Mouse (Mus musculus) C2C12 (cell line): Measurements from ENCODE around the gene Gm49322. TPM values are rescaled to one million over a fixed set of nuclear protein-coding genes. Genes with fewer than 3 reads are reported as not detected.
"Not testable (repeated sequence)": the region's sequence is repeated elsewhere in the genome, so short reads cannot be mapped to it uniquely, and the experiment has no call there.

ENCODE experiments used
- H3K27me3 ChIP-seq: one replicate; pipeline ENCODE4 v1.6.1; 2011; ENCODE audit not compliant: control insufficient read depth, insufficient read depth, insufficient read length
- H3K36me3 ChIP-seq: one replicate; pipeline ENCODE4 v1.6.1; 2011; ENCODE audit not compliant: control insufficient read depth, insufficient read depth
- H3K4me3 ChIP-seq: one replicate; pipeline ENCODE4 v1.5.1; 2011; ENCODE audit warnings: mild to moderate bottlenecking, control low read depth; ENCODE audit not compliant: poor library complexity, insufficient read depth, severe bottlenecking
- H3K79me2 ChIP-seq: one replicate; pipeline ENCODE4 v1.6.1; 2011; ENCODE audit not compliant: control insufficient read depth, insufficient read depth
- H3K79me3 ChIP-seq: one replicate; pipeline ENCODE4 v1.6.1; 2011; ENCODE audit warnings: low read depth, control low read depth
- H3ac ChIP-seq: one replicate; pipeline ENCODE3; 2011; ENCODE audit warnings: low read depth; ENCODE audit not compliant: control insufficient read depth, insufficient read length
- CEBPB ChIP-seq: IDR thresholded peaks from one replicate; pipeline ENCODE4 v1.6.1; 2011; ENCODE audit warnings: low read depth, mild to moderate bottlenecking, control low read depth, moderate library complexity
- CTCF ChIP-seq: IDR thresholded peaks from one replicate; pipeline ENCODE4 v1.5.1; 2011; ENCODE audit not compliant: control insufficient read depth, insufficient read depth, insufficient read length
- FOSL1 ChIP-seq: IDR thresholded peaks from one replicate; pipeline ENCODE4 v1.8.0; 2011; ENCODE audit warnings: mild to moderate bottlenecking, low read length; ENCODE audit not compliant: poor library complexity, insufficient read depth, severe bottlenecking
- MAX ChIP-seq: IDR thresholded peaks from one replicate; pipeline ENCODE4 v1.6.1; 2011; ENCODE audit warnings: mild to moderate bottlenecking, control low read depth
- MYOD1 ChIP-seq: IDR thresholded peaks from one replicate; pipeline ENCODE4 v1.6.1; 2011; ENCODE audit warnings: low read depth; ENCODE audit not compliant: control insufficient read depth, insufficient read length
- MYOG ChIP-seq: IDR thresholded peaks from one replicate; pipeline ENCODE4 v1.6.1; 2011; ENCODE audit not compliant: control insufficient read depth, insufficient read length; ENCODE audit errors: extremely low read depth
- USF1 ChIP-seq: IDR thresholded peaks from one replicate; pipeline ENCODE4 v1.6.1; 2011; ENCODE audit warnings: low read depth, mild to moderate bottlenecking, control low read depth, moderate library complexity
- long read RNA-seq, 2 experiments: library from polyadenylated mRNA; unstranded; transcript quantifications; one replicate each; pipeline ENCODE4 v2.0.0; 2019 to 2020
- polyA plus RNA-seq: library from polyadenylated mRNA; unstranded; fragments of >200 nt; fragmentation: generic; extraction: Trizol; gene quantifications from one replicate; pipeline ENCODE4 v1.2.1, GENCODE M21; 2012; ENCODE audit warnings: missing spikeins

Gene Gm49322
- polyA plus RNA-seq = 1.0 TPM
- long read RNA-seq, experiment 1, full-length matches to known transcripts = 2 of 3 reads
- long read RNA-seq, experiment 1, partial matches to known transcripts = 0 of 3 reads
- long read RNA-seq, experiment 1, other reads (novel, unspliced or antisense) = 1 of 3 reads
- long read RNA-seq, experiment 2, full-length matches to known transcripts = 8 of 9 reads
- long read RNA-seq, experiment 2, partial matches to known transcripts = 0 of 9 reads
- long read RNA-seq, experiment 2, other reads (novel, unspliced or antisense) = 1 of 9 reads

DNA sequence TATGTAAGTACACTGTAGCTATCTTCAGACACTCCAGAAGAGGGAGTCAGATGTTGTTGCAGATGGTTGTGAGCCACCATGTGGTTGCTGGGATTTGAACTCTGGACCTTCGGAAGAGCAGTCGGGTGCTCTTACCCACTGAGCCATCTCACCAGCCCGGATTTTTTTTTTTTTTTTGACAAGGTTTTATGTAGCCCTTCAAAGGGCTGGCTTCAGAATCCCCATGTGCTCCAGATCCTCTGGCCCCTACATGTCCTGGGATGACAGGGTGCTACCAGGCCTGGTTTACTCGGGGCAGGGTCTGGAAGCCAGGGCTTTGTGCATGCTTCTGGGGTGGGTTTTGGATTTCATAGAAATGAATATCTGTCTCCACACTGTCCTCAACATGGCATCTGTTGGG is at the start of gene Gm49322:
Gene Gm49322, plus strand, starts transcription at position 301 of the 400 bp plus-strand sequence.
- H3K36me3 ChIP-seq = peaks cover 29% of the 10 kb centered on the region
- not testable (repeated sequence) for H3ac ChIP-seq, H3K4me3 ChIP-seq, H3K27me3 ChIP-seq
- peaks cover 41% of the 10 kb centered on the region for H3K79me3 ChIP-seq
- H3K79me2 ChIP-seq = peaks cover 61% of the 10 kb centered on the region

DNA sequence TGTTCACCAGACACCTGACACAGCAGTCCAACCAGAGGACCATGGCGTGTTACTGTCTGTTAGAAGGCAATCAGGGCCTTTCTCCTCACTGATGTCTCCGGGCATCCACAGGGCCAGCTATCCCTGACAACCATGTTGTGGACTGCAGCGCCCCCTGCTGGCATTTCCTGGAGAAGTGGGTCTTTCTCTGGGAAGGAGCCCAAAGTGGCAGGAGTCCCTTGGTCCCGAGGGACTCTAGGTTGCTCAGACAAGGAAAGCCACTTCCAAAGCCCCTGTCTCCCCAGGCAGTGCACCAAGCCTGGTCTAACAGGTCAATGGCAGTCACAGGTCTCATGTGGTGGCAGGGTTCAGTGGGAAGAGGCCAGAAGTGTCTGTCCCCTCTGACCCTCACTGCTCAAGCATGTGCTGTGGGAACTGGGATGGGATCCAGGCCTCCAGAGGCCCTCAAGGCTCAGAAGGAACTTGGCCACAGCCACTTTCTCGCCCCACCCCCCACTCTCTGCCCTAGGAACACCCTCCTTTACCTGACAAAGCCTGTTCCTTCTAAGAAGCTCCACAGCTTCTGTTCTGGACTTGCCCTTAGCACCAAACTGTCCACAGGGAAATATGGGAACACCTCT is 48.4 kb upstream of the Gm49322 start:
- no peak for TF ChIP-seq MYOG
- TF ChIP-seq MAX = no peak
- TF ChIP-seq FOSL1 = no peak
- peak; percentile 70 for TF ChIP-seq CTCF
- TF ChIP-seq MYOD1 = no peak
- no peak for TF ChIP-seq USF1
- H3K27me3 ChIP-seq = no peaks in the 10 kb centered on the region
- H3K36me3 ChIP-seq = no peaks in the 10 kb centered on the region
- H3ac ChIP-seq = no peak overlapping the region
- peaks cover 74% of the 10 kb centered on the region for H3K79me3 ChIP-seq
- no peak overlapping the region for H3K4me3 ChIP-seq
- peaks cover 90% of the 10 kb centered on the region for H3K79me2 ChIP-seq

DNA sequence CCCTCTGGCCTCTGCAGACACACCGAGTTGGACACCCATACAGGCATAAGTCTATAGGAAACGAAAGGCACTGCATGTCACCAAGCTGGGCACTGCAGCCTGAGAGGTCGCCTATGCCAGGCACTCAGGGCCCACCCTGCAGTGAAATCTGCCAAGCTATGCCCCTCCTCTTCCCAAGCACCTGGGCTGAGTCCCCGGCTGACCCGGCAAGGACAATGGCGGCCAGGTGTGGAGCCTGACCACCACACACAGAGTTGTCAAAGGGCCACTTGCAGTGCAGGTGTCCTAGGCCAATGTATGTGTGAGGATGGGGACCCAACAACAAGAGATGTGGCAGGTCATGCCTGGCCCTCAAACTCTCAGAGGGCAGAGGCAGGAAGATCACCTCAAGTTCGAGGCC is 46.4 kb upstream of the Gm49322 start:
- Histone ChIP-seq H3ac (no peak overlapping the region), H3K4me3 (no peak overlapping the region), H3K79me2 (peaks cover 70% of the 10 kb centered on the region), H3K36me3 (no peaks in the 10 kb centered on the region), H3K79me3 (peaks cover 60% of the 10 kb centered on the region), H3K27me3 (no peaks in the 10 kb centered on the region)
- TF ChIP-seq CTCF (no peak), MYOD1 (no peak), FOSL1 (no peak), CEBPB (no peak)

DNA sequence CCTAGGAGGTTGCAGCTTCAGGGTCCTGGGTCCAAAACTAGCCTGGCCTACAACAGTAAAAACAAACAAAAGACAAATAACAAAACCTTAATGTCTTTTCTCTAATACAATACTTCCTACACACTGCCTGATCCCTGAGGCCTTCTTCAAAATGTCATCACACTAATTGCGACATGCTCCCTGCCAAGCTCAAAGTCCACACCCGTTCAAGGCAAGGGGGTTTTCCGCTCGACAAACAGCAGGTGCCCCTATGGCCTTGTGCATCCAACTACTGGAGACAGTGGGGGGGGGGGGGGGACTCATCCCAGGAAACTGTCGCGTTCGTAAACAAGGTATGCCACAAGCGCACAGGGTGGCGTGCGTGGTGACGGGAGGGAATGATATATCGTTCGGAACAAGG is 45.2 kb upstream of the Gm49322 start:
- H3K4me3 ChIP-seq = peak overlapping the region; percentile 99
- TF ChIP-seq FOSL1 (no peak), CEBPB (no peak), MAX (no peak), MYOD1 (no peak), USF1 (no peak)

DNA sequence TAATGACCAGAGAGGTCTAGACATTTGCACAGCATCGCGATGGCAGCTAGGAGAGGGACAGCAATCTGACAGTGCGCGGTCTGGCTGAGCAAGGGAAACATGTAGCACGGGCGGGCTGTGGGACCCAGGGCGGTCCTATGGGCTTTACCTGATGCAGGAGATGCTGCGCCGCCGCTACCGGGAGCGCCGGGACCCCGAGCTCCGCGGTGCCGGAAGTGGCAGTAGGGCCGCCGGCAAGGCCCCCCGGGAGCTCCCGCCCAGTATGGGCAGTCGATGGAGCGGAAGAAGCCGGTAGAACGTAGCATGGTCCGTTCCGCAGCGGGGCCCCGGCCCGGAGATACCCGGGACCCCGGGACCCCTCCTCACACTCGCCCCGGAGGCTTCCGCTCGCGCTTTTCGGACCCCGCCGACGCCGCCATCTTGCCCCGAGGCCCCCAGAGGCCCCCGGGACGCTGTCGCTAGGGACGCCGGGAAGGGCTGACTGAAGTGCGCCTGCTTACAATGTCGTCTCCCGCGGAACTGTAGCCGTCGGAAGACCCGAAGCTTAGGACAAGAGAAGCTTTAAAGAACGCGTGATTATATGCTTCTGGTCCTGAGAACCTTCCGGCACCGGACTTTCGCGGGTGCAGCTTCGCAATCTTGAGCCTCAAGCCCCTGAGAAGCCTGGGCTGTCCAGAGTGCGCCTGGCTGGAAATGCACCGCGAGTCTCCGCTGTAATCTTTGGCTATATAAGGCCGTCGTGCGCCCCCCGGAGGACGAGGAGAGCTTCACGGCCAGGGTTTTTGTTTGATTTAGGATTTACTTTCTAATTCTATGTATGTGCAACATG is 44.5 kb upstream of the Gm49322 start, which contains the start of gene Rexo1:
Gene Rexo1, minus strand, starts transcription at position 445 of the 829 bp plus-strand sequence.
- TF ChIP-seq FOSL1 (no peak), CEBPB (no peak), MYOG (no peak), CTCF (peak; percentile 52), MYOD1 (no peak), USF1 (no peak), MAX (peak; percentile 99)
- Histone ChIP-seq H3K4me3 (peak within 1 kb of the TSS; percentile 99), H3K79me3 (peaks cover 46% of the 10 kb centered on the region)

More for the DNA sequence above, 45.2 kb upstream of the Gm49322 start:
- H3K27me3 ChIP-seq = no peaks in the 10 kb centered on the region
- H3K79me2 ChIP-seq = peaks cover 58% of the 10 kb centered on the region
- peak overlapping the region; percentile 75 for H3ac ChIP-seq
- H3K79me3 ChIP-seq = peaks cover 49% of the 10 kb centered on the region
- H3K36me3 ChIP-seq = no peaks in the 10 kb centered on the region

More for the DNA sequence above, 44.5 kb upstream of the Gm49322 start, which contains the start of gene Rexo1:
- Histone ChIP-seq H3K79me2 (peaks cover 51% of the 10 kb centered on the region), H3K36me3 (no peaks in the 10 kb centered on the region), H3K27me3 (no peaks in the 10 kb centered on the region), H3ac (peak within 1 kb of the TSS; percentile 75)
